Mouse (Mus musculus) embryo, embryonic 11.5 days (tissue): ENCODE data around the gene Fam19a3.
A peak's percentile ranks its signal among the peaks of the same experiment; 100 is the strongest.
"Not testable (repeated sequence)": the region's sequence is repeated elsewhere in the genome, so short reads cannot be mapped to it uniquely, and the experiment has no call there.

ENCODE experiments used
- DNase-seq: peaks from one replicate; pipeline ENCODE4 v3.0.0-alpha.2; 2012; ENCODE audit warnings: low read depth, low spot score

The Fam19a3 gene

GRCm38 (mm10) chr3:104781471-104781903 is at the start of gene Fam19a3:
Gene Fam19a3, minus strand, starts transcription at chr3:104781840.
- DNase-seq, result no peak

- DNase-seq, result no peak
Measured at GRCm38 (mm10) chr3:104822413-104822812, 40.8 kb upstream of the Fam19a3 start.

GRCm38 (mm10) chr3:104820426-104820825 is 38.8 kb upstream of the Fam19a3 start:
- DNase-seq, result no peak

GRCm38 (mm10) chr3:104818749-104819134 is 37.1 kb upstream of the Fam19a3 start:
- no peak for DNase-seq

GRCm38 (mm10) chr3:104817991-104818748 is 36.5 kb upstream of the Fam19a3 start, which contains the start of gene Mov10:
Gene Mov10, minus strand, starts transcription at chr3:104818563.
- DNase-seq, result peak; percentile 81

GRCm38 (mm10) chr3:104817481-104817990 is 35.9 kb upstream of the Fam19a3 start:
- DNase-seq, result peak; percentile 38

- no peak for DNase-seq
Measured at GRCm38 (mm10) chr3:104816130-104816529, 34.5 kb upstream of the Fam19a3 start.

GRCm38 (mm10) chr3:104815346-104815745 is 33.7 kb upstream of the Fam19a3 start:
- DNase-seq, result no peak

GRCm38 (mm10) chr3:104814746-104815145 is 33.1 kb upstream of the Fam19a3 start:
- DNase-seq, result no peak

GRCm38 (mm10) chr3:104813227-104813626 is 31.6 kb upstream of the Fam19a3 start:
- not testable (repeated sequence) for DNase-seq

- no peak for DNase-seq
Measured at GRCm38 (mm10) chr3:104812254-104812653, 30.6 kb upstream of the Fam19a3 start.

- DNase-seq, result no peak
Measured at GRCm38 (mm10) chr3:104811752-104812151, 30.1 kb upstream of the Fam19a3 start.

GRCm38 (mm10) chr3:104805539-104805938 is 23.9 kb upstream of the Fam19a3 start:
- DNase-seq, result no peak

- no peak for DNase-seq
Measured at GRCm38 (mm10) chr3:104804312-104804711, 22.7 kb upstream of the Fam19a3 start.

- DNase-seq, result no peak
Measured at GRCm38 (mm10) chr3:104801481-104801880, 19.8 kb upstream of the Fam19a3 start.

GRCm38 (mm10) chr3:104800681-104801080 is 19.0 kb upstream of the Fam19a3 start:
- DNase-seq, result no peak

GRCm38 (mm10) chr3:104796430-104797082 is 14.9 kb upstream of the Fam19a3 start:
- no peak for DNase-seq

GRCm38 (mm10) chr3:104795661-104796340 is 14.2 kb upstream of the Fam19a3 start:
- DNase-seq, result no peak

- DNase-seq, result no peak
Measured at GRCm38 (mm10) chr3:104794953-104795470, 13.4 kb upstream of the Fam19a3 start.

- DNase-seq, result peak; percentile 88
Measured at GRCm38 (mm10) chr3:104793871-104794828, 12.5 kb upstream of the Fam19a3 start.
